Mouse (Mus musculus) forebrain, embryonic 11.5 days (tissue): Measurements from ENCODE around the gene Vmn2r48. TPM values are rescaled to one million over a fixed set of nuclear protein-coding genes. Genes with fewer than 3 reads are reported as not detected.
"Not testable (repeated sequence)": the region's sequence is repeated elsewhere in the genome, so short reads cannot be mapped to it uniquely, and the experiment has no call there.

Source experiments
- ATAC-seq: fragments of 200-750 bp; cut with Nextera tagmentation; replicated peaks from 2 replicates; pipeline ENCODE4 v1.8.0; 2017; ENCODE audit warnings: moderate TSS enrichment; ENCODE audit not compliant: low FRiP score
- DNase-seq: peaks from one replicate; pipeline ENCODE4 v3.0.0-alpha.2; 2017; ENCODE audit warnings: low spot score
- H3K27ac ChIP-seq: fragments of 300-500 bp; sonication (generic); 2 replicates; pipeline ENCODE4 v1.5.1; 2014; ENCODE audit warnings: low read depth, low read length
- H3K27me3 ChIP-seq: fragments of 300-500 bp; sonication (generic); 2 replicates; pipeline ENCODE4 v1.6.1; 2014; ENCODE audit warnings: mild to moderate bottlenecking, low read length, mixed read lengths; ENCODE audit not compliant: control insufficient read depth, insufficient read depth
- H3K36me3 ChIP-seq: fragments of 300-500 bp; sonication (generic); 2 replicates; pipeline ENCODE4 v1.6.1; 2014; ENCODE audit warnings: mild to moderate bottlenecking, low read length, moderate library complexity, mixed read lengths; ENCODE audit not compliant: control insufficient read depth, insufficient read depth
- H3K4me1 ChIP-seq: fragments of 300-500 bp; sonication (generic); replicated peaks from 2 replicates; pipeline ENCODE4 v1.6.1; 2014; ENCODE audit warnings: low read length, mixed read lengths; ENCODE audit not compliant: control insufficient read depth, insufficient read depth
- H3K4me2 ChIP-seq: fragments of 300-500 bp; sonication (generic); 2 replicates; pipeline ENCODE4 v1.6.1; 2014; ENCODE audit warnings: low read depth, mild to moderate bottlenecking, low read length, moderate library complexity, mixed read lengths; ENCODE audit not compliant: severe bottlenecking
- H3K4me3 ChIP-seq: fragments of 300-500 bp; sonication (generic); 2 replicates; pipeline ENCODE4 v1.5.1; 2014; ENCODE audit warnings: low read depth, low read length
- H3K9ac ChIP-seq: fragments of 300-500 bp; sonication (generic); 2 replicates; pipeline ENCODE4 v1.6.1; 2014; ENCODE audit warnings: low read length
- H3K9me3 ChIP-seq: fragments of 300-500 bp; sonication (generic); 2 replicates; pipeline ENCODE4 v1.6.1; 2016; ENCODE audit warnings: low read length, mixed read lengths; ENCODE audit not compliant: control insufficient read depth
- WGBS: fragments of 180-500 bp; shearing (Covaris S2); extraction: QIAGEN DNeasy Blood & Tissue Kit; methylation state at CpG from one replicate; pipeline ENCODE4 v1.1.7; 2014; 5-methylcytosine and 5-hydroxymethylcytosine counted together
- polyA plus RNA-seq: library from polyadenylated mRNA; unstranded; fragments of >200 nt; fragmentation: Nextera tagmentation; extraction: Ambion mirVana; gene quantifications from 2 replicates; pipeline ENCODE4 v1.2.1, GENCODE M21; 2014

The Vmn2r48 gene
- polyA plus RNA-seq, result not detected in 2 replicates

GRCm38 (mm10) chr7:9953485-9953884 is at the start of gene Vmn2r48:
Vmn2r48 (minus strand) TSS chr7:9953585.
- H3K4me3 ChIP-seq, H3K9me3 ChIP-seq, H3K36me3 ChIP-seq, DNase-seq, H3K9ac ChIP-seq, H3K27ac ChIP-seq, H3K27me3 ChIP-seq, H3K4me1 ChIP-seq, H3K4me2 ChIP-seq, ATAC-seq: not testable (repeated sequence)
- 77% methylated on average over 2 of the region's 2 CpGs for WGBS

GRCm38 (mm10) chr7:9992157-9992556 is 38.8 kb upstream of the Vmn2r48 start, which contains the start of gene Vmn2r49:
Vmn2r49 (minus strand) TSS chr7:9992257.
- H3K27me3 ChIP-seq, result not testable (repeated sequence)
- WGBS, result no CpG with 5 or more reads among the region's 2 CpGs

More at GRCm38 (mm10) chr7:9992157-9992556, 38.8 kb upstream of the Vmn2r48 start, which contains the start of gene Vmn2r49:
- DNase-seq, ATAC-seq, H3K27ac ChIP-seq, H3K36me3 ChIP-seq, H3K4me3 ChIP-seq, H3K9me3 ChIP-seq, H3K4me1 ChIP-seq, H3K9ac ChIP-seq, H3K4me2 ChIP-seq: not testable (repeated sequence)

Other genes starting within 250 kb of the Vmn2r48 start
- gene Vmn2r46, start 183.0 kb downstream of the Vmn2r48 start, polyA plus RNA-seq, result not detected in 2 replicates
- not detected in 2 replicates for gene Vmn2r47, start 112.3 kb downstream of the Vmn2r48 start, polyA plus RNA-seq
- not detected in 2 replicates for gene Vmn2r49, start 38.7 kb upstream of the Vmn2r48 start, polyA plus RNA-seq
- not detected in 2 replicates for gene Vmn2r50, start 99.7 kb upstream of the Vmn2r48 start, polyA plus RNA-seq
- not detected in 2 replicates for gene Vmn2r51, start 152.2 kb upstream of the Vmn2r48 start, polyA plus RNA-seq
- gene Vmn2r52, start 223.0 kb upstream of the Vmn2r48 start, polyA plus RNA-seq, result not detected in 2 replicates